Mouse (Mus musculus): ENCODE measurements around the gene Ank.

DNA sequence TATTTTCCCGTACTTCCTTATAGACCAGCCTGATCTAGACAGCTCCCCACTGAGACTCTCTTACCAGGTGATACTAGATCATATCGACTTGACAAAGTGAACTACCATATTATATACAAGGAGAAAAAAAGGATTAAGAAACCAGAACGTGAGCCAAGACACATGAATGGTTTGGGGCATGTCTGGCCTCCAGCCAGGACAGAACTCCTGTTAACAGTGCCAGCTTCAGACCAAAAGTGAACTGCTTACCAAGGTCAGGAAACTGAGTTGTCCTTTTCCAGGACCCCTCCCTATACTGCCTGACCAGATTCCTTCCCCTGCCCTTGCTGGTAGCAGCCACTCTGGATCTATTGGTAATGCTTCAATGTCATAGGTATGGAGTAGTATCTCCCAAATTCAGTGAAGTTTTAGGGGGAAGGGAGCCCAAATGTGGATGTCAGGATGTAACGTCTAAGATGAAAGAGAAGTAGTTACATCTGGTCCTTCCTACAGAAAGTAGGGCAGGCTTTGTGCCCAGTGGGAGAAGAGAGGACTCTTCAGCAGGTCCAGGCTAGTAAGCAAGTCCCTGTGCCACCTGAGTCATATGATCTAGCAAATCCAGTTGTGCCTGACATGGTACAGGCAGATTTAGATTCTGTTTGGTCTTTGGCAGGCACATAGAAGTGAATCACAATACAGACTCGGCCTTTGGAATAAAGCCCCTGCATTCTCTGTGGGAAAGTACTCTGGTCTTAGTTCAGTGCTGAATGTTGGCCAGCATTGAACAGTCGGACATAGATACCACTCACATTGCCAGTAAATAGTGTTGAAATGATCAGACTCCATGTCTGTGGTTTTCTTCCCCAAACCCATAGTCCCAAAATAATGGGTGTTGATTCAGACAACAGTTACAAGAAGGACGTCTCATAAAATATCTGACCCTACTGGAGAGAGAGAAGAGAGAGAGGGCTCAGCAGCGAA is 167.7 kb downstream of the Ank start:
- TF ChIP-seq CTCF (IDR thresholded peaks at IDR 0.05; ENCODE audit: low read depth) (no peak), EP300 (optimal IDR thresholded peaks at IDR 0.05) (no peak)
